Comparison of ENCODE assay signal across 10 mouse cellular contexts in the genomic region with DNA sequence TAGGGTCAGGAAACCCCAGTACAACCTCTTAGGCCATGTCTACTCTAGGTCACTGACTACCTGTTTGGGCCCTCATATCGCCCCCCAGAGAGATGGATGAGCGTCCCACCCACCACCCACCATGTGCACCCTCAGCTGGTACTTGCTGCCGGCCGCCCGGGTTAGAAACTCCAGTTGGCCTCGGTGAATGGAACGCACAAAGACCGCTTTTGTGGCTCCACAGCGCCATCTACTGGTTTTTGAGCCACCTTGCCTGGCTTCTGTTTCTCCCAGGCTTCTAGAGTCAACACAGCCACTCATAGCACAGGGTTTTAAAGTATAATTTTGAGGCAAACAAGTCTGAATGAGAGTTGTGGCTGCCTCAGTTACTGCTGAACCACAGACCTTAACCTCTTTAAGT. TPM values are rescaled to one million over a fixed set of nuclear protein-coding genes. Genes with fewer than 3 reads are reported as not detected.
DNase-seq lines count a peak whose midpoint lies in the region; ATAC-seq and TF ChIP-seq lines count a peak whose summit lies in the region.
"Had no signal": no experiment of that assay in that cellular context is flagged by ENCODE, and none has a peak within 500 bp of the region (broad histone marks: within the 10 kb centered on the region; RNA-seq: fewer than 3 reads in every experiment).

No protein-coding gene starts in this region.

- WGBS in hindbrain, embryonic 10.5 days, result 2% methylated on average over 9 of the region's 9 CpGs
- WGBS in hindbrain, embryonic 13.5 days, result under 1% methylated on average over 9 of the region's 9 CpGs
- 4% methylated on average over 9 of the region's 9 CpGs for WGBS in forebrain, postnatal 0 days
- WGBS in kidney, adult 2 months, result under 1% methylated on average over 9 of the region's 9 CpGs
- under 1% methylated on average over 9 of the region's 9 CpGs for WGBS in limb, embryonic 13.5 days
- 2% methylated on average over 9 of the region's 9 CpGs for WGBS in olfactory bulb, adult 2 months

- H3K4me2 ChIP-seq in hindbrain, embryonic 13.5 days, result no peak overlapping the region
- no peak overlapping the region for H3K4me2 ChIP-seq in forebrain, postnatal 0 days (ENCODE audit: low read depth)
- no peak overlapping the region for H3K4me2 ChIP-seq in limb, embryonic 13.5 days (replicated peaks)
- H3K4me2 ChIP-seq: embryonic facial prominence, embryonic 12.5 days had no signal

- peak; percentile 79 for DNase-seq in hindbrain, embryonic 10.5 days (ENCODE audit: low spot score)
- peak; percentile 51 for DNase-seq in brain, embryonic 18.5 days (ENCODE audit: low read depth, low spot score)
- peak; percentile 92 for DNase-seq in forebrain, postnatal 0 days
- DNase-seq in kidney, adult 2 months, result peak; percentile 64
- DNase-seq in thymus, adult 18-20 months, result peak; percentile 39 to 68

- H3K27ac ChIP-seq in hindbrain, embryonic 10.5 days, result no peak overlapping the region
- H3K27ac ChIP-seq in hindbrain, embryonic 13.5 days, result no peak overlapping the region
- H3K27ac ChIP-seq in forebrain, postnatal 0 days (ENCODE audit: low read depth, low read length), result no peak overlapping the region
- no peak overlapping the region for H3K27ac ChIP-seq in kidney, adult 2 months (ENCODE audit: insufficient read depth, low read depth, low read length)
- H3K27ac ChIP-seq in limb, embryonic 13.5 days, result no peak overlapping the region
- H3K27ac ChIP-seq in olfactory bulb, adult 2 months (ENCODE audit: insufficient read depth, low read depth, low read length), result no peak overlapping the region
- H3K27ac ChIP-seq: embryonic facial prominence, embryonic 12.5 days had no signal

- H3K9ac ChIP-seq in hindbrain, embryonic 13.5 days, result no peak overlapping the region
- H3K9ac ChIP-seq in forebrain, postnatal 0 days, result no peak overlapping the region
- no peak overlapping the region for H3K9ac ChIP-seq in limb, embryonic 13.5 days
- H3K9ac ChIP-seq: embryonic facial prominence, embryonic 12.5 days had no signal

- H3K4me3 ChIP-seq in hindbrain, embryonic 10.5 days, result no peak overlapping the region
- H3K4me3 ChIP-seq in hindbrain, embryonic 13.5 days, result no peak overlapping the region
- no peak overlapping the region for H3K4me3 ChIP-seq in forebrain, postnatal 0 days (ENCODE audit: low read depth, low read length)
- H3K4me3 ChIP-seq in kidney, adult 2 months (ENCODE audit: insufficient read depth, low read depth, low read length), result no peak overlapping the region
- H3K4me3 ChIP-seq in limb, embryonic 13.5 days, result no peak overlapping the region
- no peak overlapping the region for H3K4me3 ChIP-seq in olfactory bulb, adult 2 months (ENCODE audit: insufficient read depth, low read depth, low read length)
- H3K4me3 ChIP-seq: embryonic facial prominence, embryonic 12.5 days had no signal

- peaks cover 7% of the 10 kb centered on the region; the same call in 1 of the 2 replicates for H3K4me1 ChIP-seq in hindbrain, embryonic 10.5 days (replicated peaks)
- H3K4me1 ChIP-seq in hindbrain, embryonic 13.5 days (replicated peaks), result peaks cover 11% of the 10 kb centered on the region; the same call in 1 of the 2 replicates
- H3K4me1 ChIP-seq in forebrain, postnatal 0 days (ENCODE audit: insufficient read depth), result no peaks in the 10 kb centered on the region
- no peaks in the 10 kb centered on the region for H3K4me1 ChIP-seq in kidney, adult 2 months (ENCODE audit: control insufficient read depth, insufficient read depth, low read length)
- H3K4me1 ChIP-seq in limb, embryonic 13.5 days, result peaks cover 21% of the 10 kb centered on the region
- peaks cover 5% of the 10 kb centered on the region; the same call in 1 of the 2 replicates for H3K4me1 ChIP-seq in olfactory bulb, adult 2 months (ENCODE audit: control insufficient read depth, insufficient read depth, low read length)

- no peaks in the 10 kb centered on the region for H3K36me3 ChIP-seq in hindbrain, embryonic 10.5 days
- no peaks in the 10 kb centered on the region for H3K36me3 ChIP-seq in hindbrain, embryonic 13.5 days
- H3K36me3 ChIP-seq in forebrain, postnatal 0 days (ENCODE audit: insufficient read depth), result no peaks in the 10 kb centered on the region
- no peaks in the 10 kb centered on the region for H3K36me3 ChIP-seq in kidney, adult 2 months (ENCODE audit: control insufficient read depth, insufficient read depth, low read length)
- no peaks in the 10 kb centered on the region for H3K36me3 ChIP-seq in limb, embryonic 13.5 days
- H3K36me3 ChIP-seq: embryonic facial prominence, embryonic 12.5 days had no signal

- H3K27me3 ChIP-seq in hindbrain, embryonic 10.5 days (ENCODE audit: insufficient read depth, poor library complexity, severe bottlenecking), result no peaks in the 10 kb centered on the region
- H3K27me3 ChIP-seq in hindbrain, embryonic 13.5 days, result no peaks in the 10 kb centered on the region
- H3K27me3 ChIP-seq in forebrain, postnatal 0 days (ENCODE audit: insufficient read depth, low read length), result no peaks in the 10 kb centered on the region
- no peaks in the 10 kb centered on the region for H3K27me3 ChIP-seq in kidney, adult 2 months (replicated peaks; ENCODE audit: control insufficient read depth, insufficient read depth, low read length)
- peaks cover 4% of the 10 kb centered on the region; the same call in 1 of the 2 replicates for H3K27me3 ChIP-seq in limb, embryonic 13.5 days
- H3K27me3 ChIP-seq: embryonic facial prominence, embryonic 12.5 days had no signal

- no peak for TF ChIP-seq POLR2A in kidney, adult 2 months (IDR thresholded peaks at IDR 0.05; ENCODE audit: low read depth, low read length)
- TF ChIP-seq POLR2A in olfactory bulb, adult 2 months (IDR thresholded peaks at IDR 0.05; ENCODE audit: insufficient read depth, low read depth, low read length), result no peak

- ATAC-seq in hindbrain, embryonic 13.5 days (ENCODE audit: low FRiP score), result no peak
- ATAC-seq in forebrain, postnatal 0 days, result peak; percentile 71
- ATAC-seq in limb, embryonic 13.5 days (ENCODE audit: low FRiP score, low read depth), result peak; percentile 42; the same call in 1 of the 2 replicates

- H3K9me3 ChIP-seq in hindbrain, embryonic 10.5 days, result peaks cover 7% of the 10 kb centered on the region; the same call in 1 of the 2 replicates
- H3K9me3 ChIP-seq in hindbrain, embryonic 13.5 days, result no peaks in the 10 kb centered on the region
- no peaks in the 10 kb centered on the region for H3K9me3 ChIP-seq in forebrain, postnatal 0 days (ENCODE audit: low read length)
- no peaks in the 10 kb centered on the region for H3K9me3 ChIP-seq in limb, embryonic 13.5 days
- H3K9me3 ChIP-seq: embryonic facial prominence, embryonic 12.5 days had no signal

- peak; percentile 89 for TF ChIP-seq CTCF in forebrain, postnatal 0 days (IDR thresholded peaks at IDR 0.05; ENCODE audit: low read depth)
- TF ChIP-seq CTCF in kidney, adult 2 months (conservative IDR thresholded peaks at IDR 0.05; ENCODE audit: insufficient read depth, insufficient read length, low read depth, low read length), result peak; percentile 75
- TF ChIP-seq CTCF in olfactory bulb, adult 2 months (IDR thresholded peaks at IDR 0.05; ENCODE audit: insufficient read depth, low read depth, low read length), result peak; percentile 74

RNA-seq across cellular contexts. Expression of gene Myl10, which starts 13.9 kb away (rescaled TPM):
- not detected in 2 replicates for polyA plus RNA-seq in hindbrain, embryonic 10.5 days (2016; fragmentation: Nextera tagmentation; extraction: Ambion mirVana)
- polyA plus RNA-seq in hindbrain, embryonic 13.5 days (2015; fragmentation: Nextera tagmentation; extraction: Ambion mirVana), result not detected in 2 replicates
- total RNA-seq in forebrain, postnatal 0 days (2014; rRNA removed), result not detected in 2 replicates
- not detected in 2 replicates for polyA plus RNA-seq in forebrain, postnatal 0 days (2015; fragmentation: Nextera tagmentation; extraction: Ambion mirVana)
- not detected in 2 replicates for polyA plus RNA-seq in kidney, adult 2 months (2012; rRNA removed)
- not detected in 2 replicates for polyA plus RNA-seq in limb, embryonic 13.5 days (2015; fragmentation: Nextera tagmentation; extraction: Ambion mirVana)
- polyA plus RNA-seq in olfactory bulb, adult 2 months (2012; ENCODE audit: insufficient read depth, insufficient read length, low replicate concordance, missing spikeins), result not detected in 2 replicates
- polyA plus RNA-seq: embryonic facial prominence, embryonic 12.5 days; stomach, embryonic 14.5 days had no signal
